Mouse (Mus musculus): ENCODE measurements around the gene Ube2f.

DNA sequence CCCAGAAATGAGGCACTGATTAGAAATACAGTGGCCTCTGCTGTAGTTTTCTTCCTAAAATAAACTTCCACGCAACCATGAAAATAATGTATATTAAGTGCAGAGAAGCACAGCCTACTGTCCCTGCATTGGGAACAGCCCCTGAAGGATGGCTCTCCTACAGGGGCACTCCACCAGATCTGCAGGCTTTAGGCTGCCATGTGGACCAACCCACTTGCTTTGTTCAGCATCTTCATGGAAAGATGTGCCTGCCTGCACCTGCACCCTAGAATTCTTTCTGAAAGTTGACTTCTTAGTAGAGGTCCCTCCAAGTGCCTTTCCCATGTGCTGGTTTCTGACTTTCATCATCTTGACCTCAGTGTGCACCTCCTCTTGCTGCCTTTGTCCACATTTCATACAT lies 34.8 kb upstream of the Ube2f start:
- no peak for TF ChIP-seq CTCF (IDR thresholded peaks at IDR 0.05; ENCODE audit: low read depth, low read length)
- no peak for TF ChIP-seq POLR2A (IDR thresholded peaks at IDR 0.05; ENCODE audit: borderline replicate concordance, low read depth, low read length)

Measured in bone marrow macrophage, adult 2 months (primary cell).